ENCODE assay signal across 9 mouse cellular contexts in the genomic region with DNA sequence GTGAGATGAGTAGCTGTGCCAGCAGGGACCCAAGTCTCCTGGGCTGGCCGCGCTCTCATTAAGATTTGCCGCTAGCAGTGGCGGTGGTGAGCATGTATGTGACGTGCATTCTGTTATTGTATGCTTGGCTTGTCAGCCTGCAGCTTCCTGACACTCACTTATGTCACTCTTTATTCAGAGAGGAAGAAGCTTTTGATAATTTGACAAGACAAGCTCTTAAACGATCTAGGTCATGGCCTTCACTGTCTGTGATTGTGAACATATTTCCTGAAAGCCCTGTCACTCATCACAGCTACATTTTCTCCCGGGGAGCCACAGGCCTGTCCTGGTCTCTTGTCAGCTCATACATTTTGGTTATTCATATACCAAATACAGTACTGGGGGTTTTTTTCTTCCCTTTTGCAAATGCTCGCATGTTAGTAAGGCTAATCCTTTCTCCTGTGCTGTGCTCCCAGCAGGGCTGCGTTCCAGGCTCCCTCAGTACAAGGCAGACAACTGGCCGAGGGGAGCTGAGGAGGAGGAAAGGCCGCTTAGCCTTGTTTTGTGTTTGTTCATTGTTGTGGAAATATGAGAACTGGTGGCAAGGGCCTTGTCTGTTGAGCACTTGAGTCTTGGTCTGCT.
A peak's percentile ranks its signal among the peaks of the same experiment; 100 is the strongest.
DNase-seq lines count a peak whose midpoint lies in the region; ATAC-seq and TF ChIP-seq lines count a peak whose summit lies in the region.
"Had no signal": no experiment of that assay in that cellular context is flagged by ENCODE, and none has a peak within 500 bp of the region (broad histone marks: within the 10 kb centered on the region; RNA-seq: fewer than 3 reads in every experiment).

No protein-coding gene starts in this region.

- DNase-seq in thymus, adult 2 months, result no peak
- DNase-seq in thymus, postnatal 14 days, result no peak
- peak; percentile 26 for DNase-seq in embryonic facial prominence, embryonic 10.5 days (ENCODE audit: low spot score)
- peak; percentile 31 for DNase-seq in lung, postnatal 36 days
- peak; percentile 61 to 67 for DNase-seq in spleen, adult 18-20 months
- no peak for DNase-seq in kidney, adult 11 months
- DNase-seq in left cerebral cortex, adult 9 months (ENCODE audit: low spot score in 2 of 2), result no peak

- no peak for ATAC-seq in intestine, postnatal 0 days
- ATAC-seq: Patski had no signal

- no peak for TF ChIP-seq POLR2A in thymus, adult 2 months (IDR thresholded peaks at IDR 0.05; ENCODE audit: control insufficient read depth, extremely low read depth, insufficient read depth, low read length, poor library complexity)

- H3K27ac ChIP-seq in thymus, adult 2 months (ENCODE audit: control insufficient read depth, insufficient read depth, low read length), result peak overlapping the region; percentile 34; the same call in 1 of the 2 replicates
- no peak overlapping the region for H3K27ac ChIP-seq in embryonic facial prominence, embryonic 10.5 days (replicated peaks)
- H3K27ac ChIP-seq in intestine, postnatal 0 days (ENCODE audit: low read depth, low read length), result no peak overlapping the region

- no peak for TF ChIP-seq CTCF in thymus, adult 2 months (IDR thresholded peaks at IDR 0.05; ENCODE audit: borderline replicate concordance, control insufficient read depth, extremely low read depth, insufficient read depth, low read length, poor library complexity)
- TF ChIP-seq CTCF in intestine, postnatal 0 days (IDR thresholded peaks at IDR 0.05; ENCODE audit: low read depth), result no peak

- no peaks in the 10 kb centered on the region for H3K36me3 ChIP-seq in thymus, adult 2 months (ENCODE audit: control insufficient read depth, insufficient read depth, low read length)
- H3K36me3 ChIP-seq in embryonic facial prominence, embryonic 10.5 days (replicated peaks), result no peaks in the 10 kb centered on the region
- H3K36me3 ChIP-seq in intestine, postnatal 0 days (ENCODE audit: control insufficient read depth, insufficient read depth), result no peaks in the 10 kb centered on the region

- no peaks in the 10 kb centered on the region for H3K27me3 ChIP-seq in thymus, adult 2 months (ENCODE audit: control insufficient read depth, insufficient read depth, low read length)
- no peaks in the 10 kb centered on the region for H3K27me3 ChIP-seq in embryonic facial prominence, embryonic 10.5 days (replicated peaks; ENCODE audit: low read depth, poor library complexity, severe bottlenecking)
- H3K27me3 ChIP-seq in intestine, postnatal 0 days (replicated peaks; ENCODE audit: control insufficient read depth, insufficient read depth, low read length), result no peaks in the 10 kb centered on the region
- H3K27me3 ChIP-seq: Patski had no signal

- H3K9me3 ChIP-seq in embryonic facial prominence, embryonic 10.5 days, result no peaks in the 10 kb centered on the region
- H3K9me3 ChIP-seq in intestine, postnatal 0 days (ENCODE audit: control insufficient read depth), result no peaks in the 10 kb centered on the region

- H3K4me2 ChIP-seq in intestine, postnatal 0 days (replicated peaks; ENCODE audit: low read depth), result no peak overlapping the region

- H3K4me3 ChIP-seq in thymus, adult 2 months (ENCODE audit: control insufficient read depth, insufficient read depth, low read length), result no peak overlapping the region
- no peak overlapping the region for H3K4me3 ChIP-seq in embryonic facial prominence, embryonic 10.5 days
- H3K4me3 ChIP-seq in intestine, postnatal 0 days (ENCODE audit: low read depth, low read length), result no peak overlapping the region

- peaks cover 4% of the 10 kb centered on the region; the same call in 1 of the 2 replicates for H3K4me1 ChIP-seq in thymus, adult 2 months (replicated peaks; ENCODE audit: control insufficient read depth, insufficient read depth, low read length)
- H3K4me1 ChIP-seq in embryonic facial prominence, embryonic 10.5 days, result peaks cover 14% of the 10 kb centered on the region
- H3K4me1 ChIP-seq in intestine, postnatal 0 days (replicated peaks; ENCODE audit: control insufficient read depth, insufficient read depth, low read length), result no peaks in the 10 kb centered on the region

- H3K9ac ChIP-seq in intestine, postnatal 0 days (ENCODE audit: low read depth, low read length), result no peak overlapping the region

- 77% methylated on average over 11 of the region's 11 CpGs for WGBS in thymus, adult 2 months
- WGBS in embryonic facial prominence, embryonic 10.5 days, result 18% methylated on average over 11 of the region's 11 CpGs
- WGBS in intestine, postnatal 0 days, result 68% methylated on average over 11 of the region's 11 CpGs

Comparison
In these comparisons a context has a peak if more than half of its experiments do, and no peak if none do; other contexts are left out.
1. DNase-seq: peak in embryonic facial prominence, embryonic 10.5 days (single experiment), lung, postnatal 36 days (single experiment) and spleen, adult 18-20 months (2 of 2); none in thymus, adult 2 months (single experiment), thymus, postnatal 14 days (single experiment), kidney, adult 11 months (single experiment) and left cerebral cortex, adult 9 months (0 of 2).